Mouse (Mus musculus) ovary, adult 18-20 months (tissue): Measurements from ENCODE around the gene Fto.

Experiments used
- DNase-seq: peaks from one replicate; pipeline ENCODE4 v3.0.0; 2022; ENCODE audit warnings: low spot score, mixed read lengths

Fto gene

GRCm38 (mm10) chr8:91565869-91566502, 252.7 kb downstream of the Fto start:
- no peak for DNase-seq

GRCm38 (mm10) chr8:91566503-91566869, 253.2 kb downstream of the Fto start:
- no peak for DNase-seq

GRCm38 (mm10) chr8:91569874-91570273, 256.5 kb downstream of the Fto start:
- DNase-seq = no peak

- DNase-seq = no peak
Observed at GRCm38 (mm10) chr8:91570809-91571208, 257.5 kb downstream of the Fto start.

- DNase-seq = no peak
Observed at GRCm38 (mm10) chr8:91571978-91572377, 258.7 kb downstream of the Fto start.

- no peak for DNase-seq
Observed at GRCm38 (mm10) chr8:91572630-91573029, 259.3 kb downstream of the Fto start.

GRCm38 (mm10) chr8:91575576-91575975, 262.3 kb downstream of the Fto start:
- DNase-seq = no peak

GRCm38 (mm10) chr8:91576086-91576917, 263.0 kb downstream of the Fto start:
- DNase-seq = no peak

GRCm38 (mm10) chr8:91576918-91577241, 263.6 kb downstream of the Fto start:
- DNase-seq = no peak

GRCm38 (mm10) chr8:91577605-91578004, 264.3 kb downstream of the Fto start:
- no peak for DNase-seq

- DNase-seq = no peak
Observed at GRCm38 (mm10) chr8:91584620-91585415, 271.5 kb downstream of the Fto start.

- DNase-seq = no peak
Observed at GRCm38 (mm10) chr8:91592436-91593105, 279.2 kb downstream of the Fto start.

GRCm38 (mm10) chr8:91593202-91593781, 280.0 kb downstream of the Fto start:
- no peak for DNase-seq

- DNase-seq = no peak
Observed at GRCm38 (mm10) chr8:91599349-91599837, 286.1 kb downstream of the Fto start.

- DNase-seq = no peak
Observed at GRCm38 (mm10) chr8:91603751-91604150, 290.4 kb downstream of the Fto start.

- no peak for DNase-seq
Observed at GRCm38 (mm10) chr8:91605901-91606300, 292.6 kb downstream of the Fto start.

GRCm38 (mm10) chr8:91607091-91607490, 293.8 kb downstream of the Fto start:
- DNase-seq = no peak

- DNase-seq = no peak
Observed at GRCm38 (mm10) chr8:91611191-91611590, 297.9 kb downstream of the Fto start.

GRCm38 (mm10) chr8:91611723-91612362, 298.5 kb downstream of the Fto start:
- no peak for DNase-seq

- DNase-seq = no peak
Observed at GRCm38 (mm10) chr8:91612387-91613130, 299.2 kb downstream of the Fto start.

- no peak for DNase-seq
Observed at GRCm38 (mm10) chr8:91613603-91614002, 300.3 kb downstream of the Fto start.
